Mouse (Mus musculus) heart, adult 18-20 months (tissue): ENCODE data around the gene Gm21974. TPM values are rescaled to one million over a fixed set of nuclear protein-coding genes. Genes with fewer than 3 reads are reported as not detected.
A peak's percentile ranks its signal among the peaks of the same experiment; 100 is the strongest.
"Not testable (repeated sequence)": the region's sequence is repeated elsewhere in the genome, so short reads cannot be mapped to it uniquely, and the experiment has no call there.

Source experiments
- DNase-seq, 2 experiments: peaks; one replicate each; pipeline ENCODE4 v3.0.0; 2021 to 2022; ENCODE audit warnings: mixed read lengths in 1 of 2
- long read RNA-seq, 2 experiments: library from polyadenylated mRNA; stranded (forward); transcript quantifications; one replicate each; pipeline ENCODE4 v2.0.0; 2021
- total RNA-seq, 2 experiments: library from RNA; stranded (reverse); gene quantifications; 2 replicates each; pipeline ENCODE4 v1.2.3; 2021

The Gm21974 gene
- under 1 TPM in 1 of 2 experiments, not detected in 1; 0.27 TPM for total RNA-seq
- long read RNA-seq, experiment 1: 0 reads
- long read RNA-seq, experiment 2: 0 reads

GRCm38 (mm10) chr7:127895442-127895841, at the start of gene Gm21974, which contains the start of gene Vkorc1:
Gene Gm21974, minus strand, starts transcription at chr7:127895454.
Gene Vkorc1, minus strand, starts transcription at chr7:127895617.
- DNase-seq: peak; percentile 97 to 98

DNA sequence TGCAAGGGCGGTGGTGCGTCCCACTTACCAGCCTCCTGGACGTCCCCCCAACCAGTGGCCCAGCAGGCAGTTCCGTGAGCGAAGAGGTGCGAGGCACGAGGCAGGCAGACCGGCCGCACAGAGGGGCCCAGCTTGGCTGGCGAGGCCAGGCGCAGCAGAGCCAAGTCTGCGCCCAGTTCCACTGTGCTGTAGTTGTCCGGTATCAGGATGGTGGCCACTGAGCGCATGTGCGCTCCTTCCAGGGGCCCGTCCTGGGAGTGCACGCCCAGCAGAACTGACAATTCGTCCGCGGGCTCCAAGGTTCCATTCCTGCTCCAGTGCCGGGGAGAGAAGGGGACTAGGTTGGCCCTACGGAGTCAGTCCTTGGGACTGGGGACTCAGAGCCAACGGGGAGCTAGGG, 49.4 kb upstream of the Gm21974 start:
- DNase-seq: peak; percentile 38 to 42

DNA sequence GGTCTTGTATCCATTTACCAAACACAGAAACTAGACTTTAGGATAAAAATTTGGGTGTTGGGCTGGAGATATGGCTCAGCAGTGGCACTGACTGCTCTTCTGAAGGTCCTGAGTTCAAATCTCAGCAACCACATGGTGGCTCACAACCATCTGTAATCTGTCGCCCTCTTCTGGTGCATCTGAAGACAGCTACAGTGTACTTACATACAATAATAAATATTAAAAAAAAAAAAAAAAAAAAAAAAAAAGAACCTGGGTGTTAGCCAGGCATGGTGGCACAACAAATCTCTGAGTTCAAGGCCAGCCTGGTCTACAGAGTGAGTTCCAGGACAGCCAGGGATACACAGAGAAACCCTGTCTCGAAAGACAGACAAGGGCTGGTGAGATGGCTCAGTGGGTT, 46.8 kb upstream of the Gm21974 start:
- not testable (repeated sequence) for DNase-seq

- DNase-seq: peak in 1 of 2 experiments; percentile 19
These were observed 41.1 kb upstream of the Gm21974 start for GRCm38 (mm10) chr7:127936216-127936884.

- DNase-seq: no peak
These were observed 40.5 kb upstream of the Gm21974 start for GRCm38 (mm10) chr7:127935748-127936159.

DNA sequence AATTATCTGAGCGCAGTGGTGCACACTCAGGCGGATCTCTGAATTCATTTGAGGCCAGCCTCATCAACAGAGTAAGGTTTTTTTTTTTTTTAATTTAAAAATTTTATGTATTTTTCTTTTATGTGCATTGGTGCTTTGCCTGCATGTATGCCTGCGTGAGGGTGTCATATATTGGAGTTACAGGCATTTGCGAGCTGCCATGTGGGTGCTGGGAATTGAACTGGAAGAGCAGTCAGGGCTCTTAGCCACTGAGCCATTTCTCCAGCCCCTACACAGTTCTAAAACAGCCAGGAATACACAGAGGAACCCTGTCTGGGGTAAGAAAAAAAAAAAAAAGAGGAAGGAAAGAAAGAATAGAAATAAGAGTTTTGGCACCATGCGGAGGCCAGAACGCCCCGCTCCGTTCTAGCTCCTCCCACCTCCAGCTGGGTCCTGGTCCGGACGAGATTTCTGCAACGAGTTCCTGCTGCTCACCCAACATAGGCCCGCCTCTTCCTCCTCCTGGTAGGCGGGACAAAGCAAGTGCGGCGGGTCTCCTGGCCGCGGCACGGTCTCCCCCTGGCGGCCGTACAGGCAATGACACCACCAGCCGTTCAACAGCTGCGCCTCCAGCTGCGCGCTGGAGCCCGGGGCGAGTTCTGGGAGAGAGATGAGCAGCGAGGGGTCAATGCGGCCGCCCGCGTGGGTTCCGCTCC, 39.9 kb upstream of the Gm21974 start:
- DNase-seq: peak; percentile 96 to 98

DNA sequence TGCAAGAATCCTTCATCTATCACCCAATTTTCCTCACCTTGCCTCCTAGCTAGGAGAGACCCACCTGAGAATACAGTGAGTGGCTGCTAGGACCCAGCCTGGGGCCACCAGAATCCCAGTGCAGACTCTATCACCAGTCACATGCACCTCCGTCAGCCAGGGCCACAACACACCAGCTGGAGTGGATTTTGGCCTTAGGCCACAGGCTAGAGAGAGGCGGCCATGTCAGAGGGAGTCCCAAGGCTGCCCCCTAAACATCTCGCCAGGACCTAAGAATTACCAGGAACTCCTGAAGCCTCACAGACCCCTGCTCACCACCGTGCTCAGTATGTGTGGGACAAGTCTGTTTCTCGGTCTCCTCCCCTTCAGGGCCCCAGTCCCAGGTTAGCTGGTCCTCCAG, 38.8 kb upstream of the Gm21974 start:
- DNase-seq: no peak

DNA sequence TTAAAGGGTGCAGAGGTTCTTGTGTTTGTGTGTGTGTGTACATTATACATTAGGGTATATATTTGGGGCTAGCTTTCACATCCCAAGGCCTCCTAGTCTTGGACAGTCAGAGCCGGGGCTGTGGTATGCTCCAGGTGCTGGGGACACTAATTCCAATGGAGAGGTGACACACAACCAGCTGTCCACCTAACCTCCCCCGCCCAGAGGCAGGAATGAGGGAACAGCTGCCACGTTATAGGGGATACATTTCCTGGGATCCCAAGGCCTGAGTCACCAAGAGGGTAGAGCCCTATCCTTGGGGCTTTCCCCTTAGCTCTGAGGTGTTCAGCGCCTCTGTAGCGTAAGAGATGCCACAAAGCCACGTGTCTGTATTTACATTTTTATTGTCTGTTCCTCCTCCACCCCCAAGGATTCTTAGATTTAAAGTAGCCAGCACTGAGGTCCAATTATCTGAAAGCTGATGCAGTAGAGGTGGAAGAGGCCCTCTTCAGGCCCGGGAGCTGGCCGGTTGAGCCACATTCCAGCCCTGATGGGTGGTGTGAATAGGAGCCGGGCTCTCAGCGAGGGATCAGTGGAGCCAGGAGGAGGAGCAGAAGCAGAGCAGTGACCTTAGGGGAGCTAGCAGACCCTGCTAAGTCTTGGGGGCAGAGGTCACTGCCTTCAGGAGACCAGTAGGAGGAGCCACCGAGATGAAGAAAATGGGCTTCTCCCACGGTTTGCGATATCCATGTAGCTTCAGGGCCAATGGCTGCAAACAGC, 37.2 kb upstream of the Gm21974 start:
- no peak for DNase-seq

GRCm38 (mm10) chr7:127931351-127932135, 36.3 kb upstream of the Gm21974 start:
- DNase-seq: peak; percentile 26 to 53

GRCm38 (mm10) chr7:127930636-127931035, 35.4 kb upstream of the Gm21974 start:
- DNase-seq: no peak

- DNase-seq: no peak
These were observed 34.7 kb upstream of the Gm21974 start, which contains the start of gene Prss8 for GRCm38 (mm10) chr7:127929923-127930322. Gene Prss8, minus strand, starts transcription at chr7:127930104.

DNA sequence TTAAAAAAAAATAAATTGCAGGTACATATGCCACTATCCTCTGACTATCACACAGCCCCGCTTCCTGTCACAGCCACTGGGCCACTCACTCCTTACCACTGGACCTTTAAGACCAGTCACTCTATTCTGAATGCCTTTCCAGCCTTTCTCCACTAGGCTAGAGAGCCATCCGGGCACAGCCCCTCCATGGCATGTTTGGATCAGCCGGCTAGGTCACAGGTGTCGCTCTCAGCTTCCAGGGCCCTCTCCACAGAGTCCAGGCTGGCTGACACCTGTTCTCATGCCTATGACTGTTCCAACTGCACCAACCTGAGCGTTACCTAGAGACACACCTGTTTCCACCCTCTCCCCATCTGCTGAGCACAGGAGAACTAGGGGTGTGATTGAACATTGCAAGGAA, 33.3 kb upstream of the Gm21974 start:
- DNase-seq: no peak

GRCm38 (mm10) chr7:127927726-127928125, 32.5 kb upstream of the Gm21974 start:
- no peak for DNase-seq

DNA sequence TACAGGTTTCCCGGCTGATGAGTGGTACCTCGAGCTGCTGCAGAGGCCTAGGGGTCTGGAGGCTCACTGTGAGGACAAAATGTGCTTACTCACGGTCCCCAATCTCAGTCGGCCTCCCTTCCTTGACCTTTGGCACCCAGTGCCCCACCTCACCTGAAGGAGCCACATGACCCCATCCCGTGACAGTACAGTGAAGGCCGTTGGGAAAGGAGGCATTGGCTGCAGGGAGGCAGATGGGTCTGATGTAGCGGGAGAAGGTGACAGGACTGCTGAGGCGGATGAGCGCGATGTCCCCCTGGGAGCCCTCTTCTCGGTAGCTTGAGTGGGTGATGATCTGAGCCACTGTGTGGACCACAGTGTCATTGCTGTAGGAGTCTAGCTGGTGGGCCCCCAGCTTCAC, 31.6 kb upstream of the Gm21974 start:
- no peak for DNase-seq

DNA sequence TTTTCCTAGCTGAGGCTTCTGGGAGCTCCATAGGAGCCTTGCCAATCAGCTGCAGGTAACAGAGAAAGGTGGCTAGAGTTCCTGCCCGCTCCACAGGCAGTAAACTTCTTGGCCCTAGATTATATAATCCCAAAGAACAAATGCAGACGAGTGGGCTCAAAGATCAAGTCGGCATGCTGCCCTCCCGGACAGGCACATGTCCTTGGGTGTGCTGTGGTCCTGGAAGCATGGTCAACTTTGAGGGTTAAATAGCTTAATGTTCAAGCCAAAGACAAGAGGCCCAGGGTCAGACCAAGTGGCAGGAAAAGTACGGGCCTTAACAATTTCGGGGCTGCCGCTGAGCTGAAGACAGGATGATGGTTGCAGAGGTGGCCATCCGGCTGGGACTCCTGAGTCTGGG, 30.8 kb upstream of the Gm21974 start:
- no peak for DNase-seq

GRCm38 (mm10) chr7:127925252-127925651, 30.0 kb upstream of the Gm21974 start:
- DNase-seq: no peak

- no peak for DNase-seq
These were observed 28.5 kb upstream of the Gm21974 start for GRCm38 (mm10) chr7:127923714-127924113.

DNA sequence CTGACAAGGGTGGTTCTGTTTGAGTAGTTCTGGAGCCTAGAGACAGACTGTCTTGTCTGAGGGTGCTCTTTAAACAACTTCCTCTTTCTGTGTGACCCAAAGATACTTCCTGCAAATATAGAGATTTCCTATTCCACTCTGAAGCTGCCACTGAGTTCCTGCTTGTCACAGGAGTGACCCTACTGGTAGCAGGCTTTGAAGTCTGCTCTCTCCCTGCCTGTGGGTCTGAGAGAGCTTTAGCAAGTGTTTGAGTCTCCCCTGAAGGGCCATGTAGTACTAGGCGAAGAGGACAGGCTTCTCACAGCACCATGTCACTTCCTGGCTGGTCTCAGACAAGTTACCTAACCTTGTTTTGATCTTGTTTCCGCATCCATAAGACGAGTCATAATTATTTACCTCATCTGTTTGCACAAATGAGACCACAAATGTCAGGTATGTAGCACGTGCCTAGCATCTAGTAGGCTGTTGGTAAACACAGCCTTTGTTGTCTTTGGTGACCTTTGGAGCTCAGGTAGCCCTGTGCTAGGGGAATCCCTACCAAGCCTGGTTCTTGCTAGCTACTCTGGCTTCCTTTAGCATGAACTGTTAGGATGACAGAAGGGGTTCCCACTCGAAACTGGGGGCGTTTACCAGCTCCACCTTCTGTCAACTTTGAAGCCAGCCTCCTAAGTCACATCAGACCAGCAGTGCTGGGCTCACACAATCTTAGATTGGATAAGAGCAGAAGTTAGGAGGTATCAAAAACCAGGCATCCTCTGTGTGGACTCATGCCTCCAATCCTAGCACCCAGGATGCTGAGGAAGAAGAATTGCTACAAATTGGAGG, 27.4 kb upstream of the Gm21974 start:
- no peak for DNase-seq

DNA sequence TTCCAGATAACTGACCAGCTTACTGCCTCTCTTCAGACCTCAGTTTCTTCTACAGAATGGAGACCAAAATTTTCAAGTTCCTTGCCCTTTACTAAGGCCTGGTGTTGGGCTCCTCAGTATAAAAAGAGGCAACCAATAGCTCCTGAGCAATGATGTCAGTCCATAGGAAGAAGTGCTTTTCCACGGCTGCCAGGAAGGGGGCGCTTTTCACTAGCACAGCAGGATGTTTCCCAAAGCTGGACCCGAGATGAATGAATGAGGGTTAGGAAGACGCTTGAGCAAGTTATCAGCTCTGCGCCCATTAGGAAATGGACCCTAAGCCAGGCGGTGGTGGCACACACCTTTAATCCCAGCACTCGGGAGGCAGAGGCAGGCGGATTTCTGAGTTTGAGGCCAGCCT, 26.3 kb upstream of the Gm21974 start:
- peak in 1 of 2 experiments; percentile 24 for DNase-seq

DNA sequence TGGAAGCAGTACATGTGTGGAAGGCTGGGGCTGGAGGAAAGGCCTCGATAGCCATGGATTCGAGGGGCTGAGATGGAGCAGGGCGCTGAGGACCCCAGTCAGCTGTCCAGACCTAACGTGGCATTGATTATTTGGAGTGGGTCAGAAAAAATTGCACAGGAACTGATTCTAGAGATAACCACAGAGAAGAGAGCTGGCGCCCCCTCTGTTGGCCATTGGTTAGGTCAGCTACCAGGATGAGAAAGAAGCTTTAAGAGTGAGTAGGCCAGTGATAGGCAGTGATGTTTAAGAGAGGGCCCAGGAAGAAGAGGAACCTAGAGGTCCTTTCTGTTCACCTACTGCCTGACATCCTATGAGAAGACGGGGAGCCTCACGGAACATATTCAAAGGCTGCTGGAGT, 24.0 kb upstream of the Gm21974 start:
- DNase-seq: no peak

DNA sequence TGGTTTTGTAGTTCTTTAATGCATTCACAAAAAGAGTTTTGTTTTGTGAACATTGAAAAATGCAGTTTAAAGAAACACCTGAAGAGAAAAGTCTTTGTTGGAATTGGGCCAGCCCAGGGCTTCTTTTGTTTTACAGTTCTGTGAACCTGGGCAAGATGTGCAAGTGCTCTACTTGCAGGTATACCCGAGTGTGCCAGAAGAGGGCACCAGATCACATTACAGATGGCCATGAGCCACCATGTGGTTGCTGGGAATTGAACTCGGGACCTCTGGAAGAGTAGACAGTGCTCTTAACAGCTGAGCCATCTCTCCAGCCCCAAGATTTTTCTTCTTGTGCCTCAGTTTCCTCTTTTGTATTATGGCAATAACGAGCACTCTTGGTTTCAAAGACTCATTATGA, 22.9 kb upstream of the Gm21974 start:
- DNase-seq: peak in 1 of 2 experiments; percentile 46
